Mouse (Mus musculus): Measurements from ENCODE around the gene Ppp2r5c. TPM values are rescaled to one million over a fixed set of nuclear protein-coding genes. Genes with fewer than 3 reads are reported as not detected.

Ppp2r5c gene
- polyA plus RNA-seq, 1 experiment from 2014 or later = 148 TPM

DNA sequence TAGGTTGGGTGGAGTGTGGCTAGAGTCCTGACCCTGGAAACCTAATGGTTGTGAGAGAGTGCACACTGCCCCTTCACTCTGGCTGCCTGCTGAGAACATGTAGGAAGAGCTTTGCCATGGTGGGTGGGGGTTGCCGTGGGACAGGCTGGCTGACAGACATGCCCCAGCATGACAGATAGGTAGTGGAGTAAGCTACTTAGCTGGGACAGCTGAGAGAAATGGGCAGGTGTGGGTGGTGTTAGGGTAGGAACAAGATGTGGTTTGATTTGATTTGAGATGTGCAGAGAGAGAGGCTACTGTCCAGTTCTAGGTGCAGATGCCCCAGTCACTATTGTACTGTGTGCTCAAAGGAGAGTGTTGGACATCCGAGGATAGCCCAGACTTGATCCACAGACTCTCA is 86.2 kb downstream of the Ppp2r5c start:
- Histone ChIP-seq H3K4me3 (ENCODE audit: low read depth, low read length) (no peak overlapping the region), H3K27ac (ENCODE audit: low read depth, low read length) (no peak overlapping the region), H3K27me3 (ENCODE audit: control insufficient read depth, insufficient read depth, low read length) (no peaks in the 10 kb centered on the region), H3K9me3 (ENCODE audit: control insufficient read depth, low read length) (no peaks in the 10 kb centered on the region), H3K4me2 (ENCODE audit: low read depth, low read length) (no peak overlapping the region), H3K9ac (replicated peaks; ENCODE audit: low read depth, low read length) (no peak overlapping the region), H3K4me1 (ENCODE audit: control insufficient read depth, insufficient read depth, low read length) (0 out of 2 replicates have a peak, but pooled peaks cover 4% of the 10 kb centered on the region), H3K36me3 (ENCODE audit: control insufficient read depth, insufficient read depth, low read length) (no peaks in the 10 kb centered on the region)
- 96% methylated on average over 2 of the region's 2 CpGs for WGBS
- ATAC-seq (ENCODE audit: low read depth) = no peak

- no peaks in the 10 kb centered on the region for H3K9me3 ChIP-seq (ENCODE audit: control insufficient read depth, low read length)
- no peaks in the 10 kb centered on the region for H3K27me3 ChIP-seq (ENCODE audit: control insufficient read depth, insufficient read depth, low read length)
- H3K4me3 ChIP-seq (ENCODE audit: low read depth, low read length) = no peak overlapping the region
- H3K36me3 ChIP-seq (ENCODE audit: control insufficient read depth, insufficient read depth, low read length) = no peaks in the 10 kb centered on the region
- H3K9ac ChIP-seq (replicated peaks; ENCODE audit: low read depth, low read length) = no peak overlapping the region
- H3K4me2 ChIP-seq (ENCODE audit: low read depth, low read length) = no peak overlapping the region
- H3K27ac ChIP-seq (ENCODE audit: low read depth, low read length) = no peak overlapping the region
- 0 out of 2 replicates have a peak, but pooled peaks cover 4% of the 10 kb centered on the region for H3K4me1 ChIP-seq (ENCODE audit: control insufficient read depth, insufficient read depth, low read length)
- WGBS = 95% methylated on average over 3 of the region's 3 CpGs
- ATAC-seq (ENCODE audit: low read depth) = no peak
These were observed 86.9 kb downstream of the Ppp2r5c start for GRCm38 (mm10) chr12:110533832-110534231.

DNA sequence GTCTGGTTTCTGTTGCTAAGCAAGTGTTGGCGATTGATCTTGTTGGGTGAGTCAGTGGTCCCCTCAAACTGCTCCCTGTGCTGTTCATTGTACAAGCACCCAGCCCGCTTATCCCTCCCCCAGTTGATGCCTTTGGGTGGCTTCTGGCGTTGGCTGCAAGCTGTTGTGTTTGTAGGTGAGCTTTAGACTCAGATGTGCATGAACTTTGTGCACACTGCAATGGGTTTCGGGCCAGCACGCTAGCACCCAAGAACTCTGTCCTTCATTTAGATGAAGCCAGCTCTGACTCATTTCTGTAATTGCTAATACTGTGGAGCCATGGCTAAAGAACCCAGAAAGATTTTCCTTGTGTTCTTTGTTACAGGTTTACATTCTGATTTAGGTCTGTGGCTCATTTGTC is 88.4 kb downstream of the Ppp2r5c start:
- Histone ChIP-seq H3K4me3 (ENCODE audit: low read depth, low read length) (no peak overlapping the region), H3K4me1 (ENCODE audit: control insufficient read depth, insufficient read depth, low read length) (0 out of 2 replicates have a peak, but pooled peaks cover 4% of the 10 kb centered on the region), H3K9me3 (ENCODE audit: control insufficient read depth, low read length) (no peaks in the 10 kb centered on the region), H3K27me3 (ENCODE audit: control insufficient read depth, insufficient read depth, low read length) (no peaks in the 10 kb centered on the region), H3K9ac (replicated peaks; ENCODE audit: low read depth, low read length) (no peak overlapping the region), H3K27ac (ENCODE audit: low read depth, low read length) (no peak overlapping the region), H3K4me2 (ENCODE audit: low read depth, low read length) (no peak overlapping the region), H3K36me3 (ENCODE audit: control insufficient read depth, insufficient read depth, low read length) (no peaks in the 10 kb centered on the region)
- 94% methylated on average over 5 of the region's 5 CpGs for WGBS
- ATAC-seq (ENCODE audit: low read depth) = no peak

DNA sequence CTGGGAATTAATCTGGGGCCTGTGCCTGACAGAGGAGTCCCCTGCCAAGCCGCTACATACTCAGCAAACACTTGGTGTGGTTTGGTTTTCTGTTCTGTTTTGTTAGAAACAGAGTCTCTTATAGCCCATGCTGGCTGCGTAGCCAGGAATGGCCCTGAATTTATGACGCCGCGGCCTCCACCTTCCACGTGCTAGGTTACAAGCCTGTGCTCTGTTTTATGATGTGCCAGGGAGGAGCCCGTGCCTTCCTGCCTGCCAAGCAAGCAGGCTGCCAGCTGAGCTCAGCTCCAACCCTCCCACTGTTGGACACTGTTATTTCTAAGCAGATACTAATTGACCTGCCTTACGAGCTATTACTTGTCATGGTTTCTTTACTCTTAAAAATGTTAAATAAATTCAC is 90.8 kb downstream of the Ppp2r5c start:
- 37% methylated on average over 8 of the region's 8 CpGs for WGBS
- no peak overlapping the region for H3K27ac ChIP-seq (ENCODE audit: low read depth, low read length)
- peak; percentile 82; the same call in 1 of the 2 replicates for ATAC-seq (ENCODE audit: low read depth)

GRCm38 (mm10) chr12:110539346-110539745 is 92.4 kb downstream of the Ppp2r5c start:
- H3K36me3 ChIP-seq (ENCODE audit: control insufficient read depth, insufficient read depth, low read length) = no peaks in the 10 kb centered on the region
- no peak overlapping the region for H3K4me2 ChIP-seq (ENCODE audit: low read depth, low read length)
- no peak for ATAC-seq (ENCODE audit: low read depth)

More for the DNA sequence above, 90.8 kb downstream of the Ppp2r5c start:
- Histone ChIP-seq H3K4me3 (ENCODE audit: low read depth, low read length) (no peak overlapping the region), H3K9me3 (ENCODE audit: control insufficient read depth, low read length) (no peaks in the 10 kb centered on the region), H3K4me2 (ENCODE audit: low read depth, low read length) (no peak overlapping the region), H3K36me3 (ENCODE audit: control insufficient read depth, insufficient read depth, low read length) (no peaks in the 10 kb centered on the region), H3K4me1 (ENCODE audit: control insufficient read depth, insufficient read depth, low read length) (0 out of 2 replicates have a peak, but pooled peaks cover 4% of the 10 kb centered on the region), H3K27me3 (ENCODE audit: control insufficient read depth, insufficient read depth, low read length) (no peaks in the 10 kb centered on the region), H3K9ac (replicated peaks; ENCODE audit: low read depth, low read length) (no peak overlapping the region)

GRCm38 (mm10) chr12:110539798-110540197 is 92.9 kb downstream of the Ppp2r5c start:
- Histone ChIP-seq H3K4me1 (ENCODE audit: control insufficient read depth, insufficient read depth, low read length) (0 out of 2 replicates have a peak, but pooled peaks cover 4% of the 10 kb centered on the region), H3K27me3 (ENCODE audit: control insufficient read depth, insufficient read depth, low read length) (no peaks in the 10 kb centered on the region), H3K9ac (replicated peaks; ENCODE audit: low read depth, low read length) (no peak overlapping the region), H3K4me2 (ENCODE audit: low read depth, low read length) (no peak overlapping the region), H3K4me3 (ENCODE audit: low read depth, low read length) (no peak overlapping the region), H3K36me3 (ENCODE audit: control insufficient read depth, insufficient read depth, low read length) (no peaks in the 10 kb centered on the region), H3K9me3 (ENCODE audit: control insufficient read depth, low read length) (no peaks in the 10 kb centered on the region), H3K27ac (ENCODE audit: low read depth, low read length) (no peak overlapping the region)
- WGBS = 79% methylated on average over 9 of the region's 9 CpGs
- no peak for ATAC-seq (ENCODE audit: low read depth)

More at GRCm38 (mm10) chr12:110539346-110539745, 92.4 kb downstream of the Ppp2r5c start:
- H3K27me3 ChIP-seq (ENCODE audit: control insufficient read depth, insufficient read depth, low read length) = no peaks in the 10 kb centered on the region
- WGBS = 96% methylated on average over 10 of the region's 10 CpGs
- 0 out of 2 replicates have a peak, but pooled peaks cover 4% of the 10 kb centered on the region for H3K4me1 ChIP-seq (ENCODE audit: control insufficient read depth, insufficient read depth, low read length)
- H3K9ac ChIP-seq (replicated peaks; ENCODE audit: low read depth, low read length) = no peak overlapping the region
- H3K4me3 ChIP-seq (ENCODE audit: low read depth, low read length) = no peak overlapping the region
- no peak overlapping the region for H3K27ac ChIP-seq (ENCODE audit: low read depth, low read length)
- no peaks in the 10 kb centered on the region for H3K9me3 ChIP-seq (ENCODE audit: control insufficient read depth, low read length)

GRCm38 (mm10) chr12:110540273-110540672 is 93.4 kb downstream of the Ppp2r5c start:
- 86% methylated on average over 8 of the region's 8 CpGs for WGBS
- Histone ChIP-seq H3K27me3 (ENCODE audit: control insufficient read depth, insufficient read depth, low read length) (no peaks in the 10 kb centered on the region), H3K4me3 (ENCODE audit: low read depth, low read length) (no peak overlapping the region), H3K9me3 (ENCODE audit: control insufficient read depth, low read length) (no peaks in the 10 kb centered on the region), H3K9ac (replicated peaks; ENCODE audit: low read depth, low read length) (no peak overlapping the region), H3K27ac (ENCODE audit: low read depth, low read length) (no peak overlapping the region), H3K4me1 (ENCODE audit: control insufficient read depth, insufficient read depth, low read length) (0 out of 2 replicates have a peak, but pooled peaks cover 4% of the 10 kb centered on the region), H3K36me3 (ENCODE audit: control insufficient read depth, insufficient read depth, low read length) (no peaks in the 10 kb centered on the region), H3K4me2 (ENCODE audit: low read depth, low read length) (no peak overlapping the region)
- ATAC-seq (ENCODE audit: low read depth) = no peak

DNA sequence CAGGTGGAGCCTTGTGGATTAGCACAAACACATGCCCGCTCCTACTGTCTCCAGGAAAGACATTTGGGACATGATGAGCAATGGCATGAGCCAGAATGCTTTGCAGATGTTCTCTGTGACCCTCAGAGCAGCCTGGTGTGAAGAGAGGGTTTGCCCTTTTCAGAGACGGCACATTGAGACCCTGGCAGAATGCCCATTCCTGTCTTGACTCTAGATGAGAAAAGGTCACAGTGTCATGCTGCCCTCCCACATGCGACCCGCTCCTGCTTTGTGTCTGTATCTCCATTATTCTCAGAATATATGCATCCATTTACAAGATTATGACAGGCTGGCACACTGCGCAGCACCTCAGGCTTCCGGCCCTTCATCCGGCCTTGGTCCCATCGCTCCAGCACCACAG is 94.1 kb downstream of the Ppp2r5c start:
- no peak for ATAC-seq (ENCODE audit: low read depth)
- no peak overlapping the region for H3K27ac ChIP-seq (ENCODE audit: low read depth, low read length)
- no peak overlapping the region for H3K9ac ChIP-seq (replicated peaks; ENCODE audit: low read depth, low read length)
- 0 out of 2 replicates have a peak, but pooled peaks cover 5% of the 10 kb centered on the region for H3K36me3 ChIP-seq (ENCODE audit: control insufficient read depth, insufficient read depth, low read length)
- 0 out of 2 replicates have a peak, but pooled peaks cover 4% of the 10 kb centered on the region for H3K4me1 ChIP-seq (ENCODE audit: control insufficient read depth, insufficient read depth, low read length)
- no peaks in the 10 kb centered on the region for H3K9me3 ChIP-seq (ENCODE audit: control insufficient read depth, low read length)
- 76% methylated on average over 8 of the region's 8 CpGs for WGBS
- no peaks in the 10 kb centered on the region for H3K27me3 ChIP-seq (ENCODE audit: control insufficient read depth, insufficient read depth, low read length)
- no peak overlapping the region for H3K4me3 ChIP-seq (ENCODE audit: low read depth, low read length)
- H3K4me2 ChIP-seq (ENCODE audit: low read depth, low read length) = no peak overlapping the region

DNA sequence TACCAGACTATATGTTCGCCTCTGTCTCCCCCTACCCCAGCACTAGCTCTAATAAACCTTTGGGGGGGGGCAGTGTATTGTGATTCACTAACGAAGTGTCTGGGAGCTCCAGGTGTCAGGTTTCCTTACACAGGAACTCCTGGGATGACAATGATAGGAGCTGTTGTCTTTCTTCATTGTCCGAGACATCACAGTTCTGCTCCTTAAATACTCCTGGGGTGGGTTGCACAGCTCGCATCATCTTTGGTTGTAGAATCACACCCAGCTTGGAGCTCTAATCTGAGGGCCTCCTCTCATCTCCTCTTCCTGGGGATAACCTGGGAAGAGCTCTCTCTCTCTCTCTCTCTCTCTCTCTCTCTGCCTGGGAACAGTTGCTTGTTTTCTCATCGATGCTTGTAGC is 94.6 kb downstream of the Ppp2r5c start:
- H3K4me1 ChIP-seq (ENCODE audit: control insufficient read depth, insufficient read depth, low read length) = 0 out of 2 replicates have a peak, but pooled peaks cover 4% of the 10 kb centered on the region
- H3K4me3 ChIP-seq (ENCODE audit: low read depth, low read length) = no peak overlapping the region
- H3K9me3 ChIP-seq (ENCODE audit: control insufficient read depth, low read length) = no peaks in the 10 kb centered on the region
- no peak for ATAC-seq (ENCODE audit: low read depth)
- no peaks in the 10 kb centered on the region for H3K27me3 ChIP-seq (ENCODE audit: control insufficient read depth, insufficient read depth, low read length)
- H3K36me3 ChIP-seq (ENCODE audit: control insufficient read depth, insufficient read depth, low read length) = 0 out of 2 replicates have a peak, but pooled peaks cover 10% of the 10 kb centered on the region
- H3K27ac ChIP-seq (ENCODE audit: low read depth, low read length) = no peak overlapping the region
- no peak overlapping the region for H3K4me2 ChIP-seq (ENCODE audit: low read depth, low read length)
- H3K9ac ChIP-seq (replicated peaks; ENCODE audit: low read depth, low read length) = no peak overlapping the region
- 80% methylated on average over 5 of the region's 5 CpGs for WGBS
